Mouse (Mus musculus) heart, adult 2 months (tissue): ENCODE measurements at regions not wholly inside any gene's neighbourhood (a gene's known extent, or its start where the extent isn't known, plus 50 kb on each side); places are given as distances from the start of the nearest gene placed in this dataset.

Experiments
- CTCF ChIP-seq: fragments of 200-600 bp; IDR thresholded peaks from 2 replicates; pipeline ENCODE4 v1.8.1; 2022; ENCODE audit warnings: antibody characterized with exemption, mild to moderate bottlenecking, moderate library complexity
- EP300 ChIP-seq: fragments of 200-500 bp; IDR thresholded peaks from 2 replicates; pipeline ENCODE4 v1.6.1; 2011; ENCODE audit warnings: low read depth, low read length, control low read depth; ENCODE audit not compliant: insufficient read depth
- POLR2A ChIP-seq: fragments of 200-500 bp; IDR thresholded peaks from 2 replicates; pipeline ENCODE4 v1.6.1; 2011; ENCODE audit warnings: mild to moderate bottlenecking, low read depth, low read length, control low read depth; ENCODE audit not compliant: insufficient read depth

GRCm38 (mm10) chr13:70214022-70214654, 411.9 kb downstream of the Med10 start:
- no peak for TF ChIP-seq CTCF
- no peak for TF ChIP-seq POLR2A
- TF ChIP-seq EP300 = no peak
